Mouse (Mus musculus) ES-Bruce4 (cell line): ENCODE results near the gene Robo2.

ENCODE experiments used
- CTCF ChIP-seq: IDR thresholded peaks from one replicate; pipeline ENCODE4 v1.8.1; 2011; ENCODE audit warnings: low read depth, low read length
- EP300 ChIP-seq: IDR thresholded peaks from 2 replicates; pipeline ENCODE4 v1.6.1; 2011; ENCODE audit warnings: low read depth, low read length; ENCODE audit not compliant: insufficient read depth
- POLR2A ChIP-seq: IDR thresholded peaks from one replicate; pipeline ENCODE4 v1.8.1; 2011; ENCODE audit warnings: low read length; ENCODE audit not compliant: insufficient read depth

DNA sequence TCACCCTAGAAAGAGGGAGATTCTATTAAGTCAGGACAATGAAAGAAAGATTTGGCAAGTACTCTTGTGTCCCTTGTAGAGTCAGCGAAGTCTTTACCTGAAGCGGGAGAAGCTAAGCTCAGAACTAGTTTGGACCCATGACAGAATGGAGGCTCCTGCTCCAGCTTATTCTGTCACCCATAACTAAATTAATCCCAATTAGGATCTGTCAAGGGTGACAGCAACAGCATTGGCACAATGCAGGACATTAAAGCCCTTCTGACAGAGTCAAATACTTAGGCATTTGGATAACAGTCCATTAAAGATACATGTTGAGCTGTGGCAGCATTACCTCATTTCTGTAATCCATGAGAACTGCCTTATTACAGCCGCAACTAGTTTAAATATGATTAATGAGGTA is 298.5 kb downstream of the Robo2 start:
- no peak for TF ChIP-seq POLR2A
- TF ChIP-seq CTCF, result no peak
- no peak for TF ChIP-seq EP300
